Mouse (Mus musculus): ENCODE results near the gene Fcho2. TPM values are rescaled to one million over a fixed set of nuclear protein-coding genes. Genes with fewer than 3 reads are reported as not detected.

Fcho2 gene
- polyA plus RNA-seq, 2 experiments, result 25.3 to 39.2 TPM

DNA sequence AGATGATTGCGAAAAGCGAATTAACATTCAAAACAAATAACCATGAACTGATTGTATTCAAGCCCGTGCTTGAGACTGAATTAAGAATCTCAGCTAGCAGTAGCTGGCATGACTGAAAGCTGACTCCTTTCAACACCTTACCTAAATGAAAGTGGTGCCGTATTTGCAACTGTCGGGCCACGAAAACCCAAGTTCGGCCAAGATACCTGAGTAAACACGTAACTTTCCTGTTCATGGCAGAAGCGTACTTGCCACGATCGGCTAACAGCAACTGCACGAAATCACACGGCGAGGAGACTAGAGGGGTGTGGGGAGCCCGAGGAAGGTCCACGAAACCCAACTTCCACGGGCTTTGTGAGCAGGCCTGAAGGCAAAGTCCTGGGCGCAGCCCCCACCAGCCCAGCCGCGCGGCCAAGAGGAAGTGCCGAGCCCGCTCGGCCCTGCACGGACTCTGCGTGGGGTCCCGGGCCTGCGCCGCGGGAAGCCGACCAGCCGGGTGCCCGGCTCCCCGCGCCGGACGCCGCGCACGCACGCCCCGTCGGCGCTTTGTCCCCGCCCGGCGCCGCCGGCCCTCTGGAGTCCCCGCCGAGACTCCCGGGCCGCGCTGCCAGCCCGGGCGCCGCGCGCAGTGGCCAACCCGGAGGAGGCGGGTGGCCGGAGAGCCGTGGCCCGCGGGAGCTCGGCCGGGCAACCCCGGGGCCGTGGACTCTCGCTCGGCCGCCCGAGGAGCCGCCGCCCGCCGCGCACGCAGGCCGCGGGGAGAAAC, 791 bp downstream of the Fcho2 start:
- Histone ChIP-seq H3K27ac (replicated peaks; ENCODE audit: low read depth, low read length) (peak overlapping the region; percentile 98), H3K4me2 (replicated peaks; ENCODE audit: low read depth, low read length, severe bottlenecking) (peak overlapping the region; percentile 49), H3K27me3 (ENCODE audit: control insufficient read depth, insufficient read depth, low read length) (no peaks in the 10 kb centered on the region), H3K9me3 (ENCODE audit: control insufficient read depth, low read length) (no peaks in the 10 kb centered on the region), H3K9ac (ENCODE audit: low read depth, low read length, severe bottlenecking) (peak overlapping the region; percentile 97), H3K36me3 (ENCODE audit: control insufficient read depth, insufficient read depth, low read length) (no peaks in the 10 kb centered on the region), H3K4me1 (ENCODE audit: control insufficient read depth, insufficient read depth, low read length) (peaks cover 8% of the 10 kb centered on the region; the same call in 1 of the 2 replicates), H3K4me3 (replicated peaks; ENCODE audit: low read length) (peak overlapping the region; percentile 94)
- ATAC-seq (ENCODE audit: low FRiP score, low read depth) (peak; percentile 41), DNase-seq (ENCODE audit: low spot score) (peak; percentile 47)
- TF ChIP-seq POLR2A (IDR thresholded peaks at IDR 0.05; ENCODE audit: borderline replicate concordance, extremely low read depth, insufficient read depth, insufficient read length), result no peak
- under 1% methylated on average over 63 of the region's 81 CpGs for WGBS

GRCm38 (mm10) chr13:98813596-98814274, 1.5 kb downstream of the Fcho2 start:
- H3K36me3 ChIP-seq (ENCODE audit: control insufficient read depth, insufficient read depth, low read length), result no peaks in the 10 kb centered on the region
- peak overlapping the region; percentile 98 for H3K27ac ChIP-seq (replicated peaks; ENCODE audit: low read depth, low read length)
- H3K9ac ChIP-seq (ENCODE audit: low read depth, low read length, severe bottlenecking), result peak overlapping the region; percentile 97
- H3K27me3 ChIP-seq (ENCODE audit: control insufficient read depth, insufficient read depth, low read length), result no peaks in the 10 kb centered on the region
- TF ChIP-seq POLR2A (IDR thresholded peaks at IDR 0.05; ENCODE audit: borderline replicate concordance, extremely low read depth, insufficient read depth, insufficient read length), result no peak
- H3K4me1 ChIP-seq (ENCODE audit: control insufficient read depth, insufficient read depth, low read length), result 0 out of 2 replicates have a peak, but pooled peaks cover 6% of the 10 kb centered on the region
- H3K9me3 ChIP-seq (ENCODE audit: control insufficient read depth, low read length), result no peaks in the 10 kb centered on the region
- 20% methylated on average over 12 of the region's 12 CpGs for WGBS
- H3K4me3 ChIP-seq (replicated peaks; ENCODE audit: low read length), result peak overlapping the region; percentile 94
- DNase-seq (ENCODE audit: low spot score), result no peak
- no peak for ATAC-seq (ENCODE audit: low FRiP score, low read depth)
- H3K4me2 ChIP-seq (replicated peaks; ENCODE audit: low read depth, low read length, severe bottlenecking), result peak overlapping the region; percentile 49

DNA sequence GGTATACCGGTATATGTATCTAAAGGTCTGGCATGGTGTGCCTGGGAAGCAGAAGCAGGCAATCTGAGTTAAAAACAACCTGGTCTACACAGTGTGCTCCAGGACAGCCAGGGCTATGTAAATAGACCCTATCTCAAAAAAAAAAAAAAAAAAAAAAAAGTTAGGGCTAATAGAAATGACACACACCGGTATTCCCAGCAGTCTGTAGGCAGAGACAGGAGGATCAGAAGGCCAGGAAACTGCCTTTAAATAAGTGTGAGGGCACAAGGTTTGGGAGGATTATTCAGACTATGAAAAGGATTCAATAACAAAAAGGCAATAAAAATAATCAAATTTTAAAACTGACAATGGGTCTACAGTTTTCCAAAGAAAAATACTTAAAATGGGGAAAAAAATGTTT, 2.1 kb downstream of the Fcho2 start:
- Histone ChIP-seq H3K4me1 (ENCODE audit: control insufficient read depth, insufficient read depth, low read length) (0 out of 2 replicates have a peak, but pooled peaks cover 6% of the 10 kb centered on the region), H3K36me3 (ENCODE audit: control insufficient read depth, insufficient read depth, low read length) (no peaks in the 10 kb centered on the region), H3K9ac (ENCODE audit: low read depth, low read length, severe bottlenecking) (no peak overlapping the region), H3K27ac (replicated peaks; ENCODE audit: low read depth, low read length) (no peak overlapping the region), H3K9me3 (ENCODE audit: control insufficient read depth, low read length) (no peaks in the 10 kb centered on the region), H3K4me3 (replicated peaks; ENCODE audit: low read length) (no peak overlapping the region), H3K4me2 (replicated peaks; ENCODE audit: low read depth, low read length, severe bottlenecking) (peak overlapping the region; percentile 49; the same call in 1 of the 2 replicates), H3K27me3 (ENCODE audit: control insufficient read depth, insufficient read depth, low read length) (no peaks in the 10 kb centered on the region)
- WGBS, result 77% methylated on average over 2 of the region's 2 CpGs
- TF ChIP-seq POLR2A (IDR thresholded peaks at IDR 0.05; ENCODE audit: borderline replicate concordance, extremely low read depth, insufficient read depth, insufficient read length), result no peak
- ATAC-seq (ENCODE audit: low FRiP score, low read depth) (no peak), DNase-seq (ENCODE audit: low spot score) (no peak)

DNA sequence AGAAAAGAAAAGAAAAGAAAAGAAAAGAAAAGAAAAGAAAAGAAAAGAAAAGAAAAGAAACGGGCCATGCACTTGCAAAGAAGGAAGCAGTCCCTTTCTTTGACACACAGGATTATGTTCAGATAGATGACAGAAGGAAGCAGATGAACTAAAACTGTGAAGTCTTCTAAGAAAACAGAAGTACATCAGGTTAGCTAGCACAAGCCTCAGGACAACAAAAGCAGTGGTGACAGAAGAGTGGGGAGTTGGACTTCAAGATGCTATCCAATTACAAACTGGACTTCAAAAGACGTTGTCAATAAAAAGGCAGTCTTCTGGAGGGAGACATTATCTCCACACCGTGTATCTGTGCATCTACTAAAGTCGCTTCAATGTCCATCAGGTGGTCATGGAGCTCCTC, 3.0 kb downstream of the Fcho2 start:
- Histone ChIP-seq H3K4me3 (replicated peaks; ENCODE audit: low read length) (no peak overlapping the region), H3K27ac (replicated peaks; ENCODE audit: low read depth, low read length) (no peak overlapping the region), H3K4me2 (replicated peaks; ENCODE audit: low read depth, low read length, severe bottlenecking) (no peak overlapping the region), H3K4me1 (ENCODE audit: control insufficient read depth, insufficient read depth, low read length) (0 out of 2 replicates have a peak, but pooled peaks cover 6% of the 10 kb centered on the region), H3K36me3 (ENCODE audit: control insufficient read depth, insufficient read depth, low read length) (no peaks in the 10 kb centered on the region), H3K9me3 (ENCODE audit: control insufficient read depth, low read length) (no peaks in the 10 kb centered on the region), H3K9ac (ENCODE audit: low read depth, low read length, severe bottlenecking) (no peak overlapping the region), H3K27me3 (ENCODE audit: control insufficient read depth, insufficient read depth, low read length) (no peaks in the 10 kb centered on the region)
- ATAC-seq (ENCODE audit: low FRiP score, low read depth), result no peak
- no peak for DNase-seq (ENCODE audit: low spot score)
- no peak for TF ChIP-seq POLR2A (IDR thresholded peaks at IDR 0.05; ENCODE audit: borderline replicate concordance, extremely low read depth, insufficient read depth, insufficient read length)
- WGBS, result 62% methylated on average over 4 of the region's 4 CpGs

DNA sequence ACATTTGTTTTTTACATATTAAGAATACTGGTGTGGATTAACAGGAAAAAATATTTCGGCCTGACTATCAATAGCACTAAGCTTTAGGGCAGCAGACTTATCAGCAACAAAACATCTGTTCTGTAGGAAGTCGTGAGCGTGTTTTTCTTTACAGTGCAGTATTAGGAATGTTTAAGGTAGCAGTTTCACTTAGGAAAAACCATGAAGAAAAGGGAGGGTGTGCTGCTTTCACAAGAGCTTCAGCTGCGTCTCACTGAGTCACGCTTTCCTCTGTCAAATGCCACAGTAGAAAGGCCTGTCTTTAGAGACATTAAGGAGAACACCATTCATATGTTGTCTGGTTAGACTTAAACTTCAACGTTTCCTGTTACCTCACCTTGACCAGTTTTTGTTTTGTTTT, 5.1 kb downstream of the Fcho2 start:
- 0 out of 2 replicates have a peak, but pooled peaks cover 6% of the 10 kb centered on the region for H3K4me1 ChIP-seq (ENCODE audit: control insufficient read depth, insufficient read depth, low read length)
- DNase-seq (ENCODE audit: low spot score), result no peak
- no peak overlapping the region for H3K27ac ChIP-seq (replicated peaks; ENCODE audit: low read depth, low read length)
- H3K4me2 ChIP-seq (replicated peaks; ENCODE audit: low read depth, low read length, severe bottlenecking), result no peak overlapping the region
- no peaks in the 10 kb centered on the region for H3K27me3 ChIP-seq (ENCODE audit: control insufficient read depth, insufficient read depth, low read length)
- H3K4me3 ChIP-seq (replicated peaks; ENCODE audit: low read length), result no peak overlapping the region
- no peaks in the 10 kb centered on the region; the same call in 1 of the 2 replicates for H3K36me3 ChIP-seq (ENCODE audit: control insufficient read depth, insufficient read depth, low read length)
- 58% methylated on average over 6 of the region's 6 CpGs for whole genome bisulfite sequencing
- ATAC-seq (ENCODE audit: low FRiP score, low read depth), result no peak
- no peak for TF ChIP-seq POLR2A (IDR thresholded peaks at IDR 0.05; ENCODE audit: borderline replicate concordance, extremely low read depth, insufficient read depth, insufficient read length)
- no peak overlapping the region for H3K9ac ChIP-seq (ENCODE audit: low read depth, low read length, severe bottlenecking)
- H3K9me3 ChIP-seq (ENCODE audit: control insufficient read depth, low read length), result no peaks in the 10 kb centered on the region

All from limb, embryonic 14.5 days (tissue).